Mouse (Mus musculus) heart, postnatal 0 days (tissue): Measurements from ENCODE around the gene Arrb2. TPM values are rescaled to one million over a fixed set of nuclear protein-coding genes. Genes with fewer than 3 reads are reported as not detected.

Source experiments
- ATAC-seq: fragments of 200-750 bp; cut with Nextera tagmentation; 2 replicates; pipeline ENCODE4 v1.8.0; 2017; ENCODE audit warnings: low read depth, moderate number of reproducible peaks, moderate library complexity; ENCODE audit not compliant: insufficient read depth
- DNase-seq: peaks from one replicate; pipeline ENCODE4 v3.0.0-alpha.2; 2016; ENCODE audit warnings: low spot score
- H3K27ac ChIP-seq: fragments of 300-500 bp; sonication (generic); 2 replicates; pipeline ENCODE4 v1.5.1; 2014; ENCODE audit warnings: low read depth, mild to moderate bottlenecking
- H3K27me3 ChIP-seq: fragments of 300-500 bp; sonication (generic); 2 replicates; pipeline ENCODE4 v1.6.1; 2014; ENCODE audit warnings: low read length, mixed read lengths; ENCODE audit not compliant: control insufficient read depth, insufficient read depth
- H3K36me3 ChIP-seq: fragments of 300-500 bp; sonication (generic); replicated peaks from 2 replicates; pipeline ENCODE4 v1.6.1; 2014; ENCODE audit warnings: low read length, mixed read lengths; ENCODE audit not compliant: control insufficient read depth, insufficient read depth
- H3K4me1 ChIP-seq: fragments of 300-500 bp; sonication (generic); 2 replicates; pipeline ENCODE4 v1.6.1; 2014; ENCODE audit warnings: antibody characterized with exemption; ENCODE audit not compliant: control insufficient read depth, insufficient read depth
- H3K4me2 ChIP-seq: fragments of 300-500 bp; sonication (generic); 2 replicates; pipeline ENCODE4 v1.6.1; 2014; ENCODE audit warnings: low read depth, mild to moderate bottlenecking, low read length, moderate library complexity
- H3K4me3 ChIP-seq: fragments of 300-500 bp; sonication (generic); 2 replicates; pipeline ENCODE4 v1.5.1; 2014; ENCODE audit warnings: low read depth, low read length
- H3K9ac ChIP-seq: fragments of 300-500 bp; sonication (generic); replicated peaks from 2 replicates; pipeline ENCODE4 v1.6.1; 2014; ENCODE audit warnings: low read depth, low read length, mixed read lengths
- H3K9me3 ChIP-seq: fragments of 300-500 bp; sonication (generic); replicated peaks from 2 replicates; pipeline ENCODE4 v1.6.1; 2016; ENCODE audit warnings: low read length; ENCODE audit not compliant: control insufficient read depth
- CTCF ChIP-seq: IDR thresholded peaks from 2 replicates; pipeline ENCODE4 v1.5.1; 2016; ENCODE audit warnings: antibody characterized with exemption, control low read depth, low read depth
- EP300 ChIP-seq: IDR thresholded peaks from 2 replicates; pipeline ENCODE4 v1.6.1; 2016; ENCODE audit warnings: antibody characterized with exemption, low read depth
- WGBS: fragments of 180-500 bp; shearing (Covaris S2); extraction: QIAGEN DNeasy Blood & Tissue Kit; methylation state at CpG from one replicate; pipeline ENCODE4 v1.1.7; 2014; 5-methylcytosine and 5-hydroxymethylcytosine counted together
- polyA plus RNA-seq: library from polyadenylated mRNA; unstranded; fragments of >200 nt; fragmentation: Nextera tagmentation; extraction: Ambion mirVana; gene quantifications from 2 replicates; pipeline ENCODE4 v1.2.1, GENCODE M21; 2015
- total RNA-seq: library from RNA; depleted of rRNA; stranded (reverse); fragments of >200 nt; gene quantifications from 2 replicates; pipeline ENCODE4 v1.2.3, GENCODE M21; 2014; ENCODE audit warnings: low replicate concordance

The Arrb2 gene
- total and polyA plus RNA-seq, 2 experiments from 2014 or later = 4.8 to 9.5 TPM

DNA sequence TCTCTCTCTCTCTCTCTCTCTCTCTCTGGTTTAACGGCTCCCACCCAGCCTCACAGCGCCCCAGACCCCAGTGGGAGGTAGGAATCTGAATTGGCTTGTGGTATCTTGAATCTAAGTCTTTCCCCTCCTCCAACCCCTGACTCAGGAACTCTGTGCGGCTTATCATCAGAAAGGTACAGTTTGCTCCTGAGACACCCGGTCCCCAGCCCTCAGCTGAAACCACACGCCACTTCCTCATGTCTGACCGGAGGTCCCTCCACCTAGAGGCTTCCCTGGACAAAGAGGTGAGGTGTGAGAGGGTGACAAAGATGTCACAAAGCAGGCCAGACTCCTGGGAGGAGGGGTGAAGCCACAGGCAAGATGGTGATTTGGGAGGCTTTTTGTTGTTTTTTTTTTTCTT, 5.0 kb downstream of the Arrb2 start:
- no peak for DNase-seq
- WGBS = 77% methylated on average over 6 of the region's 6 CpGs

DNA sequence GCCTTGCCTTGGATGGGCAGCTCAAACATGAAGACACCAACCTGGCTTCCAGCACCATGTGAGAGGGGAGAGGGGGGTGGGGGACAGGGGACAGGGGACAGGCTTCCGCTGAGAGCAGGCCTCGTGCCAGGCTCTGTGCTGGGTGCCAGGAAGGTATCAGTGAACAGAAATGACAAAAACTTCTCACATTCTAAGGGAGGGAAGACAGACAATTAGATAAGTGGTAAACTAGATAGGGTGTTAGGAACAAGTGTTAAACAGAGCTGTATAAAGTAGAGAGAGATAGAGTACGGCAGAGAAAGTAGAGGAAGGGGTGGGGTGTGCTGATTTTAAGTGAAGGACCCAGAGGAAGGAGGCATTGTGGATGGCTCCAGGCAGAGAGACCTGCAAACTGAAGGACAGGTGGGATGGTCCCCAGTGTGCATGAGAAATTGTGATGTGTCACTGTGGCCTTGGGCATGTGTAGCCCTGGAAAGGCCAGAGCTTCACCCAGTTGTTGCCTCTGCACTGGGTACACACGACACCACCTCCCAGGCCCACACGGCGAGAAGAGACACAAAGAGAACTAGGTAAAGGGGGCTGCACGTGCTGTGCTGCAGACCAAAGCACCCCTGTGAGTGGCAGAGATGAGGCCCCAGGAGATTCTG, 6.4 kb downstream of the Arrb2 start:
- Histone ChIP-seq H3K4me3 (no peak overlapping the region), H3K4me1 (no peaks in the 10 kb centered on the region; the same call in 1 of the 2 replicates), H3K36me3 (peaks cover 38% of the 10 kb centered on the region), H3K4me2 (no peak overlapping the region), H3K27me3 (no peaks in the 10 kb centered on the region), H3K27ac (no peak overlapping the region), H3K9me3 (no peaks in the 10 kb centered on the region), H3K9ac (no peak overlapping the region)
- WGBS = 82% methylated on average over 7 of the region's 7 CpGs
- ATAC-seq (no peak), DNase-seq (no peak)
- no peak for TF ChIP-seq CTCF
- TF ChIP-seq EP300 = no peak

More for the DNA sequence above, 5.0 kb downstream of the Arrb2 start:
- Histone ChIP-seq H3K4me2 (no peak overlapping the region), H3K9me3 (no peaks in the 10 kb centered on the region), H3K36me3 (peaks cover 38% of the 10 kb centered on the region), H3K9ac (no peak overlapping the region), H3K4me3 (no peak overlapping the region), H3K27me3 (no peaks in the 10 kb centered on the region), H3K27ac (no peak overlapping the region), H3K4me1 (peaks cover 5% of the 10 kb centered on the region; the same call in 1 of the 2 replicates)
- no peak for ATAC-seq
- TF ChIP-seq EP300 (no peak), CTCF (no peak)

DNA sequence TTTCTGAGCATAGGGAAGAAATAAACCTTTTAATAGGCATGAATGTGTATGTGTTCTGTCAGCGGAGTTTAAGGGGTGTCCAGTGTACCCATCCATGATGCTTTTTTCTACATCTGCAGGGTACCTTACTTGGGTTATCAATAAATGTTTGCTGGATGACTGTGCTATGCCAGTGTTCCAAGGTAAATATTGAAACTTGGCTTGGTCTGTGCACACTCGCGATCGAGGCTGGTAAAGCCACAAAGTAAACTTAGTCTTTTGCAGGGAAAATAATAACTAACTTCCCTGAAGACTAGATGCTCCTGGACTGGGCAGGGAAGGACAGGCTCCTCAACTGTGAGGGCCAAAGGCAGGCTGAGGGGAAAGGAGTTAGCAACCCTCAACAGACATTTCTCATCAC, 8.2 kb downstream of the Arrb2 start:
- Histone ChIP-seq H3K9ac (no peak overlapping the region), H3K4me2 (no peak overlapping the region), H3K4me1 (no peaks in the 10 kb centered on the region), H3K27me3 (no peaks in the 10 kb centered on the region), H3K27ac (no peak overlapping the region), H3K9me3 (no peaks in the 10 kb centered on the region), H3K4me3 (no peak overlapping the region), H3K36me3 (peaks cover 38% of the 10 kb centered on the region)
- ATAC-seq (no peak), DNase-seq (no peak)
- 80% methylated on average over 4 of the region's 4 CpGs for WGBS
- TF ChIP-seq CTCF = no peak
- TF ChIP-seq EP300 = no peak

DNA sequence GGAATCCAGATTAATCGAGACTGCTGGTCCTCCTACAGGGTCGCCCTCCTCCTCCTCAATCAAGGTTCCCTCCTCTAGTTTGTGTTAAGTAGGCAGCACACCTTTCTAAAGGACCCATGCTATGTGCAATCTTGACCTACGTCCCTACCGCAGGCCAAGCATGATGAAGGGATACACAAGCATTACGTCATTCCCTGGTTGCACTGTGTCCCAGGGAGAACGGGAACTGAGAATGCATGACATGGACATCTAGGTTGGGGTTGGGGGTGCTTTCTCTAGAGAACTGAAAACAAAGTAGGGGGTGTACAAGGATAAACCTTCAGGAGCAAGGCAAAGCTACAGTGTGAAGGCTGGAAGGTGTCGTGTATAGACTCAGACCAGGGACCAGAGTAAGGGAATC, 9.4 kb downstream of the Arrb2 start:
- H3K4me2 ChIP-seq = no peak overlapping the region
- DNase-seq = no peak
- H3K36me3 ChIP-seq = peaks cover 31% of the 10 kb centered on the region
- H3K27me3 ChIP-seq = no peaks in the 10 kb centered on the region
- no peak overlapping the region for H3K4me3 ChIP-seq
- TF ChIP-seq CTCF (no peak), EP300 (no peak)
- no peaks in the 10 kb centered on the region for H3K4me1 ChIP-seq
- no peak overlapping the region for H3K27ac ChIP-seq
- no peak overlapping the region for H3K9ac ChIP-seq
- H3K9me3 ChIP-seq = no peaks in the 10 kb centered on the region
- 88% methylated on average over 7 of the region's 7 CpGs for WGBS
- ATAC-seq = no peak

DNA sequence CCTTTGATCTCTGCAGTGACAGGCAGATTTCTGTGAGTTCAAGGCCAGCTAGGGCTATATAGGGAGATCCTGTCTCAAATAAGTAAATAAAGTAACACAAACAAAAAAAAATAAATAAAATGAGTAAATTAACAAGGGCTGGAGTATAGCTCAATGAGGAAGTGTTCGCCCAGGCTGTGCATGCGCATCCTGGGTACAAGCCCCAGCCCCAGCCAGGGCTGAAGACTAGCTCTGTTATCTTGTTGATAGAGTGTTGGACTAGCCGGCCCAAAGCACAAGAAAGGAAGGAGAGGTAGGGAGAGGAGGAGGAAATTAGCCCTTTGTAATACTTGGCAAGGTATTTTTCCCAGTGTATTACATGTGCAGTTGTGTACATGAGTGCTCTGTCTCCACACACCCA, 11.5 kb downstream of the Arrb2 start:
- no peak overlapping the region for H3K4me3 ChIP-seq
- no peaks in the 10 kb centered on the region for H3K4me1 ChIP-seq
- DNase-seq (no peak), ATAC-seq (no peak)
- no peak overlapping the region for H3K27ac ChIP-seq
- no peaks in the 10 kb centered on the region for H3K9me3 ChIP-seq
- H3K9ac ChIP-seq = no peak overlapping the region
- peaks cover 14% of the 10 kb centered on the region for H3K36me3 ChIP-seq
- TF ChIP-seq CTCF = no peak
- no peak for TF ChIP-seq EP300
- H3K4me2 ChIP-seq = no peak overlapping the region
- 72% methylated on average over 3 of the region's 3 CpGs for WGBS
- no peaks in the 10 kb centered on the region for H3K27me3 ChIP-seq

DNA sequence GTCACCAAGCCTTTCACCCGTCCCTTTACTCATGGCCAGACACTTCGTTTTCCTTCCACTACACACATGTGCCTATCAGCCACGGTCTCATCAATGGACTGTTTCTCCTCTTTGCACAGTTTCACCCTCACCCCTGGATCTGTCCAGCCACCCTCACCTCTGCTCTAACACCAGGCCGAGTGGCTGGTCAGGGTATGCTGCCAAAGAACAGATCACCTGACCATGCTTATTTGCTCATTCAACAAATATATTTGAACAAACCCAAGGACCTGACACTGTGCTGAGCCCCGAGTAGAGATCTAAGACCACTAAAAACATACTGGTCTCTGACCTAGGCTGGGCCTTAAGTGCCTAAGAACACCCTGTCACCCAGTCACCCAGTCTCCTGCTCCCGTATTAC, 12.2 kb downstream of the Arrb2 start:
- H3K4me2 ChIP-seq = no peak overlapping the region
- H3K36me3 ChIP-seq = peaks cover 7% of the 10 kb centered on the region
- 62% methylated on average over 6 of the region's 6 CpGs for WGBS
- H3K27ac ChIP-seq = no peak overlapping the region
- TF ChIP-seq CTCF (no peak), EP300 (no peak)
- no peaks in the 10 kb centered on the region for H3K9me3 ChIP-seq
- ATAC-seq (no peak), DNase-seq (no peak)
- no peaks in the 10 kb centered on the region for H3K27me3 ChIP-seq
- no peak overlapping the region for H3K9ac ChIP-seq
- no peak overlapping the region for H3K4me3 ChIP-seq
- no peaks in the 10 kb centered on the region for H3K4me1 ChIP-seq
